Mouse (Mus musculus) myocyte (in vitro differentiated cells): ENCODE measurements around the gene Fcgr4.
"Not testable (repeated sequence)": the region's sequence is repeated elsewhere in the genome, so short reads cannot be mapped to it uniquely, and the experiment has no call there.

Experiments
- CEBPB ChIP-seq: IDR thresholded peaks from 2 replicates; pipeline ENCODE4 v1.6.1; 2011; ENCODE audit warnings: mild to moderate bottlenecking, moderate library complexity; ENCODE audit not compliant: poor library complexity, insufficient read depth, severe bottlenecking
- E2F4 ChIP-seq: IDR thresholded peaks from one replicate; pipeline ENCODE4 v1.6.1; 2011; ENCODE audit warnings: mild to moderate bottlenecking, control low read depth, moderate library complexity; ENCODE audit not compliant: insufficient read depth
- MAX ChIP-seq: IDR thresholded peaks from one replicate; pipeline ENCODE4 v1.6.1; 2011; ENCODE audit warnings: low read depth, mild to moderate bottlenecking, control low read depth
- MYOG ChIP-seq, 3 experiments: IDR thresholded peaks; one replicate each; pipeline ENCODE4 v1.6.1; 2011; ENCODE audit warnings: control low read depth in 2 of 3, low read depth in 2 of 3, mild to moderate bottlenecking in 2 of 3; ENCODE audit not compliant: insufficient read length in 2 of 3, control insufficient read depth in 1 of 3, insufficient read depth in 1 of 3
- POLR2A ChIP-seq: IDR thresholded peaks from one replicate; pipeline ENCODE4 v1.6.1; 2011; ENCODE audit warnings: low read depth, mild to moderate bottlenecking, control low read depth, moderate library complexity; ENCODE audit not compliant: insufficient read length
- POLR2AphosphoS2 ChIP-seq: IDR thresholded peaks from one replicate; pipeline ENCODE4 v1.6.1; 2011; ENCODE audit warnings: low read depth, control low read depth; ENCODE audit not compliant: insufficient read length
- TCF12 ChIP-seq: IDR thresholded peaks from one replicate; pipeline ENCODE4 v1.6.1; 2011; ENCODE audit warnings: mild to moderate bottlenecking, control low read depth; ENCODE audit not compliant: poor library complexity, insufficient read depth, severe bottlenecking
- USF1 ChIP-seq: IDR thresholded peaks from one replicate; pipeline ENCODE4 v1.6.1; 2011; ENCODE audit warnings: low read depth, mild to moderate bottlenecking, control low read depth, moderate library complexity

DNA sequence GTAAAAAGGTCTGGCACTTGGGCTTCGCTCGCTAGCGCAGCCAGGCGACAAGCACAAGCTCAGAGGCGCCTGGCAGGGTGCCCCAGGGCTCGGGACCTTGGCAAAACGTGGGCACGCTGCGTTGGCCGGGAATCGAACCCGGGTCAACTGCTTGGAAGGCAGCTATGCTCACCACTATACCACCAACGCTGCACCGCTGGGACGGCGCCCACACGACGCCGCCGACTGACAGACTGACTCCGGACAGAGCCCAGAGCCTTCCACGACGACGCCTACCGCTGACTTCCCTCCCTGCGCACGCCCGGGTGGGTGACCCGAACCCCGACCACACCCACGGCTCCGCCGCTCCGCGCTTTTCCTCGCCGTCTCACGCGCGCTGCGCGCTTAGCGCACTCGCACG is 53.5 kb downstream of the Fcgr4 start:
- not testable (repeated sequence) for TF ChIP-seq MAX; POLR2A; POLR2AphosphoS2; USF1; E2F4; CEBPB; TCF12; MYOG (IDR thresholded peaks at IDR 0.05; ENCODE audit: control insufficient read depth in 1 of 3, insufficient read depth in 1 of 3, insufficient read length in 2 of 3, low read depth in 2 of 3)
